Mouse (Mus musculus) lung, adult 18-20 months (tissue): Measurements from ENCODE around the gene Rnf8.

Source experiments
- DNase-seq, 2 experiments: peaks; one replicate each; pipeline ENCODE4 v3.0.0; 2022; ENCODE audit warnings: mixed read lengths in 2 of 2

Rnf8 gene

GRCm38 (mm10) chr17:29681669-29682068 is 67.1 kb downstream of the Rnf8 start:
- no peak for DNase-seq

- no peak for DNase-seq
Measured at GRCm38 (mm10) chr17:29682261-29682660, 67.7 kb downstream of the Rnf8 start.

GRCm38 (mm10) chr17:29683127-29683526 is 68.5 kb downstream of the Rnf8 start:
- no peak for DNase-seq

GRCm38 (mm10) chr17:29684275-29684674 is 69.7 kb downstream of the Rnf8 start:
- DNase-seq, result no peak

- no peak for DNase-seq
Measured at GRCm38 (mm10) chr17:29686771-29687170, 72.2 kb downstream of the Rnf8 start.

- DNase-seq, result no peak
Measured at GRCm38 (mm10) chr17:29687373-29687772, 72.8 kb downstream of the Rnf8 start.

- DNase-seq, result no peak
Measured at GRCm38 (mm10) chr17:29688610-29689009, 74.0 kb downstream of the Rnf8 start.

- no peak for DNase-seq
Measured at GRCm38 (mm10) chr17:29690257-29690656, 75.7 kb downstream of the Rnf8 start.

GRCm38 (mm10) chr17:29692827-29693226 is 78.2 kb downstream of the Rnf8 start:
- no peak for DNase-seq

GRCm38 (mm10) chr17:29693571-29693970 is 79.0 kb downstream of the Rnf8 start:
- DNase-seq, result no peak

GRCm38 (mm10) chr17:29694516-29694915 is 79.9 kb downstream of the Rnf8 start:
- DNase-seq, result no peak
